ENCODE assay signal across 2 mouse cellular contexts in the genomic region with DNA sequence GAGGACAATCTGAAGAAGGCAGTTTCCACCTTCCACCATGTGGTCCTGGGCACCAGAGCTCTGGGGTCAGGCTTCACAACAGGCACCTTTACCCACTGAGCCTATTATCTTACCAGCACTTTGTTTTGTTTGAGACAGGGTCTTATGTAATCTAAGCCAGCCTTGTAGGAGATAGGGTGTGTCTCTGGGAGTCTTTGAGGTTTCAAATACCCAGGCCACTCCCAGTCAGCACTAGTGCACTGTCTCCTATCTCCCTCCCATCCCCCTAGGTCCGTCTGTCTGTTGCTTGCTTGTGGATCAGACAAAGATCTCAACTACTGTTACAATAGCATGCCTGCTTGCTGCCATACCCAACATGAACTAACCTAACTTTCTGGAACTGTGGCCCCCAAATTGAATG.
A peak's percentile ranks its signal among the peaks of the same experiment; 100 is the strongest.
TF ChIP-seq lines count a peak whose summit lies in the region.

No protein-coding gene starts in this region.

TF ChIP-seq in MEL, 35 proteins besides CTCF, POLR2A, EP300 and RAD21 (continued from another document):
- TF ChIP-seq CHD2 (IDR thresholded peaks at IDR 0.05; ENCODE audit: low read length) (peak; percentile 59), MXI1 (IDR thresholded peaks at IDR 0.05; ENCODE audit: low read depth, low read length) (peak; percentile 83), MEF2A (IDR thresholded peaks at IDR 0.05; ENCODE audit: extremely low read depth, insufficient replicate concordance, low read depth, low read length, poor library complexity, severe bottlenecking) (no peak), BHLHE40 (IDR thresholded peaks at IDR 0.05; ENCODE audit: borderline replicate concordance, low read depth, low read length) (peak; percentile 63; the same call in 1 of the 2 replicates), ZC3H11A (IDR thresholded peaks at IDR 0.05; ENCODE audit: low read depth, low read length) (no peak), GATA1 (IDR thresholded peaks at IDR 0.05; ENCODE audit: low read depth, low read length) (peak; percentile 79), MYC (IDR thresholded peaks at IDR 0.05; ENCODE audit: low read depth, low read length) (peak; percentile 26; the same call in 1 of the 2 replicates), TAL1 (IDR thresholded peaks at IDR 0.05; ENCODE audit: low read length) (peak; percentile 53), CHD1 (IDR thresholded peaks at IDR 0.05; ENCODE audit: low read depth, low read length) (no peak), MAFK (IDR thresholded peaks at IDR 0.05; ENCODE audit: borderline replicate concordance, low read depth, low read length) (no peak), SIN3A (IDR thresholded peaks at IDR 0.05; ENCODE audit: low read length) (peak; percentile 81), NRF1 (IDR thresholded peaks at IDR 0.05; ENCODE audit: insufficient read depth, low read depth, low read length, poor library complexity, severe bottlenecking) (no peak), KAT2A (conservative IDR thresholded peaks at IDR 0.05; ENCODE audit: low read depth, low read length) (no peak)

TF ChIP-seq in myocyte, 11 proteins besides CTCF, POLR2A, EP300 and RAD21 (continued from another document):
- TF ChIP-seq TCF3 (IDR thresholded peaks at IDR 0.05; ENCODE audit: insufficient read length, low read depth): no peak
